Comparison of ENCODE assay signal across 10 mouse cellular contexts in genomic region chr11:117798160-117798541, GRCm38 (mm10). TPM values are rescaled to one million over a fixed set of nuclear protein-coding genes. Genes with fewer than 3 reads are reported as not detected.
DNase-seq lines count a peak whose midpoint lies in the region; ATAC-seq and TF ChIP-seq lines count a peak whose summit lies in the region.
"Had no signal": no experiment of that assay in that cellular context is flagged by ENCODE, and none has a peak within 500 bp of the region (broad histone marks: within the 10 kb centered on the region; RNA-seq: fewer than 3 reads in every experiment).

No protein-coding gene starts in this region.

- H3K4me2 ChIP-seq in kidney, embryonic 16.5 days (replicated peaks; ENCODE audit: low read depth, low read length) = no peak overlapping the region
- H3K4me2 ChIP-seq in kidney, embryonic 15.5 days = no peak overlapping the region
- H3K4me2 ChIP-seq in forebrain, embryonic 15.5 days (replicated peaks) = no peak overlapping the region
- H3K4me2 ChIP-seq: hindbrain, embryonic 12.5 days; midbrain, embryonic 12.5 days had no signal

- H3K36me3 ChIP-seq in kidney, embryonic 16.5 days (ENCODE audit: insufficient read depth, low read length) = no peaks in the 10 kb centered on the region
- H3K36me3 ChIP-seq in G1E (replicated peaks) = peaks cover 23% of the 10 kb centered on the region
- no peaks in the 10 kb centered on the region for H3K36me3 ChIP-seq in kidney, embryonic 15.5 days
- H3K36me3 ChIP-seq in forebrain, embryonic 15.5 days = no peaks in the 10 kb centered on the region
- H3K36me3 ChIP-seq: hindbrain, embryonic 12.5 days; midbrain, embryonic 12.5 days had no signal

- intact Hi-C loops in gastrocnemius, adult 2 months (cut with DNase I) = no loop called here

- 34% methylated on average over 2 of the region's 2 CpGs for WGBS in kidney, embryonic 16.5 days
- WGBS in kidney, embryonic 15.5 days = 25% methylated on average over 2 of the region's 2 CpGs
- WGBS in forebrain, embryonic 15.5 days = 68% methylated on average over 2 of the region's 2 CpGs

- ATAC-seq in kidney, embryonic 16.5 days (ENCODE audit: low FRiP score, low TSS enrichment) = 0 out of 2 replicates have a peak, but pooled peaks have one; percentile 8
- peak; percentile 68 for ATAC-seq in G1E (ENCODE audit: extremely low read depth, insufficient number of reproducible peaks, low FRiP score, poor library complexity, severe bottlenecking)
- ATAC-seq in inflammation-experienced regulatory T-cells, adult 6 months = peak; percentile 68
- no peak for ATAC-seq in kidney, embryonic 15.5 days (replicated peaks; ENCODE audit: low FRiP score)
- ATAC-seq in forebrain, embryonic 15.5 days (replicated peaks) = no peak

- H3K9ac ChIP-seq in kidney, embryonic 16.5 days (replicated peaks; ENCODE audit: low read length) = 0 out of 2 replicates have a peak overlapping the region, but pooled peaks have one; percentile 26
- no peak overlapping the region for H3K9ac ChIP-seq in kidney, embryonic 15.5 days
- H3K9ac ChIP-seq in forebrain, embryonic 15.5 days (replicated peaks) = no peak overlapping the region
- H3K9ac ChIP-seq: hindbrain, embryonic 12.5 days; midbrain, embryonic 12.5 days had no signal

- no peaks in the 10 kb centered on the region for H3K9me3 ChIP-seq in kidney, embryonic 16.5 days (ENCODE audit: low read length)
- H3K9me3 ChIP-seq in G1E (replicated peaks) = no peaks in the 10 kb centered on the region
- no peaks in the 10 kb centered on the region for H3K9me3 ChIP-seq in kidney, embryonic 15.5 days (replicated peaks)
- H3K9me3 ChIP-seq in forebrain, embryonic 15.5 days = no peaks in the 10 kb centered on the region
- H3K9me3 ChIP-seq: hindbrain, embryonic 12.5 days; midbrain, embryonic 12.5 days had no signal

- no peak overlapping the region for H3K27ac ChIP-seq in kidney, embryonic 16.5 days (ENCODE audit: low read length)
- H3K27ac ChIP-seq in kidney, embryonic 15.5 days = no peak overlapping the region
- no peak overlapping the region for H3K27ac ChIP-seq in gastrocnemius, adult 2 months
- H3K27ac ChIP-seq in forebrain, embryonic 15.5 days (replicated peaks) = no peak overlapping the region
- H3K27ac ChIP-seq: hindbrain, embryonic 12.5 days; midbrain, embryonic 12.5 days had no signal

- DNase-seq in kidney, adult 11 months = no peak
- peak; percentile 73 for DNase-seq in G1E (ENCODE audit: low spot score)
- peak; percentile 37 to 72 for DNase-seq in natural killer cell, adult 2 months (ENCODE audit: low spot score in 2 of 2)
- no peak for DNase-seq in gastrocnemius, adult 2 months

- H3K4me3 ChIP-seq in kidney, embryonic 16.5 days (ENCODE audit: low read length) = no peak overlapping the region
- H3K4me3 ChIP-seq in G1E (ENCODE audit: low read depth, low read length) = peak overlapping the region; percentile 66
- no peak overlapping the region for H3K4me3 ChIP-seq in kidney, embryonic 15.5 days (replicated peaks)
- H3K4me3 ChIP-seq in gastrocnemius, adult 2 months = no peak overlapping the region
- no peak overlapping the region for H3K4me3 ChIP-seq in forebrain, embryonic 15.5 days
- H3K4me3 ChIP-seq: hindbrain, embryonic 12.5 days; midbrain, embryonic 12.5 days had no signal

- no peak for TF ChIP-seq CTCF in G1E (IDR thresholded peaks at IDR 0.05; ENCODE audit: low read depth, low read length)
- TF ChIP-seq CTCF in gastrocnemius, adult 2 months (IDR thresholded peaks at IDR 0.05) = no peak

- H3K4me1 ChIP-seq in kidney, embryonic 16.5 days (ENCODE audit: insufficient read depth, low read length) = peaks cover 13% of the 10 kb centered on the region
- H3K4me1 ChIP-seq in G1E (ENCODE audit: insufficient read depth, low read depth, low read length) = peaks cover 77% of the 10 kb centered on the region
- peaks cover 23% of the 10 kb centered on the region for H3K4me1 ChIP-seq in kidney, embryonic 15.5 days
- no peaks in the 10 kb centered on the region for H3K4me1 ChIP-seq in forebrain, embryonic 15.5 days
- H3K4me1 ChIP-seq: hindbrain, embryonic 12.5 days had no signal

- no peaks in the 10 kb centered on the region for H3K27me3 ChIP-seq in kidney, embryonic 16.5 days (ENCODE audit: insufficient read depth, low read length)
- no peaks in the 10 kb centered on the region for H3K27me3 ChIP-seq in G1E (ENCODE audit: insufficient read depth, low read length)
- no peaks in the 10 kb centered on the region for H3K27me3 ChIP-seq in kidney, embryonic 15.5 days
- H3K27me3 ChIP-seq in forebrain, embryonic 15.5 days = no peaks in the 10 kb centered on the region
- H3K27me3 ChIP-seq: hindbrain, embryonic 12.5 days had no signal

RNA-seq across cellular contexts. Expression of gene 6030468B19Rik, which starts 0.7 kb away (rescaled TPM):
- 0.33 and 0.54 TPM in 2 replicates for polyA plus RNA-seq in kidney, embryonic 16.5 days (2015; fragmentation: Nextera tagmentation; extraction: Ambion mirVana)
- total RNA-seq in G1E (2014; fragmentation: Nextera tagmentation) (5.0 and 20.9 TPM in 2 replicates), G1E (2017) (3.3 and 4.2 TPM in 2 replicates)
- polyA plus RNA-seq in G1E (2012) = 10.3 and 11.7 TPM in 2 replicates
- polyA plus RNA-seq in inflammation-experienced regulatory T-cells, adult 6 months (2017; shearing (Covaris generic)) = 1 to 10 TPM in 2 of 3 experiments, under 1 TPM in 1; 0.57 to 1.3 (median 1.3) TPM
- 0.36 and 1.7 TPM in 2 replicates for polyA plus RNA-seq in kidney, embryonic 15.5 days (2015; fragmentation: Nextera tagmentation; extraction: Ambion mirVana)
- total RNA-seq in gastrocnemius, adult 2 months (2021) = not detected
- 0.18 TPM in 1 of 2 replicates, not detected in the other for polyA plus RNA-seq in forebrain, embryonic 15.5 days (2015; fragmentation: Nextera tagmentation; extraction: Ambion mirVana)

RNA-seq across cellular contexts. Expression of gene Gm20708, which starts 11.3 kb away (rescaled TPM):
- polyA plus RNA-seq in kidney, embryonic 16.5 days (2015; fragmentation: Nextera tagmentation; extraction: Ambion mirVana) = 0.26 and 0.44 TPM in 2 replicates
- 8.7 TPM in 2 replicates for total RNA-seq in G1E (2014; fragmentation: Nextera tagmentation)
- 0.29 TPM in 1 of 2 replicates, not detected in the other for total RNA-seq in G1E (2017)
- 0.07 and 0.09 TPM in 2 replicates for polyA plus RNA-seq in G1E (2012)
- 1 to 10 TPM; 3.1 to 5.0 (median 4.9) TPM for polyA plus RNA-seq in inflammation-experienced regulatory T-cells, adult 6 months (2017; shearing (Covaris generic))
- 0.54 and 0.91 TPM in 2 replicates for polyA plus RNA-seq in kidney, embryonic 15.5 days (2015; fragmentation: Nextera tagmentation; extraction: Ambion mirVana)
- 1 to 10 TPM in 1 of 2 experiments, under 1 TPM in 1; 0.86 to 1.6 TPM for total RNA-seq in gastrocnemius, adult 2 months (2021)
- 0.72 and 0.79 TPM in 2 replicates for polyA plus RNA-seq in forebrain, embryonic 15.5 days (2015; fragmentation: Nextera tagmentation; extraction: Ambion mirVana)

RNA-seq across cellular contexts. Expression of gene Syngr2, which starts 11.3 kb away (rescaled TPM):
- 93.2 and 106 TPM in 2 replicates for polyA plus RNA-seq in kidney, embryonic 16.5 days (2015; fragmentation: Nextera tagmentation; extraction: Ambion mirVana)
- 221 and 236 TPM in 2 replicates for total RNA-seq in G1E (2014; fragmentation: Nextera tagmentation)
- 95.8 and 105 TPM in 2 replicates for total RNA-seq in G1E (2017)
- polyA plus RNA-seq in G1E (2012) = 189 and 211 TPM in 2 replicates
- 100 to 1,000 TPM in 1 of 3 experiments, 10 to 100 TPM in 2; 86.3 to 118 (median 89.8) TPM for polyA plus RNA-seq in inflammation-experienced regulatory T-cells, adult 6 months (2017; shearing (Covaris generic))
- 78.0 and 80.5 TPM in 2 replicates for polyA plus RNA-seq in kidney, embryonic 15.5 days (2015; fragmentation: Nextera tagmentation; extraction: Ambion mirVana)
- total RNA-seq in gastrocnemius, adult 2 months (2021) = 100 to 1,000 TPM; 169 to 173 TPM
- polyA plus RNA-seq in forebrain, embryonic 15.5 days (2015; fragmentation: Nextera tagmentation; extraction: Ambion mirVana) = 12.3 and 12.6 TPM in 2 replicates

RNA-seq across cellular contexts. Expression of gene Tmc6, which starts 16.2 kb away (rescaled TPM):
- 47.9 and 50.5 TPM in 2 replicates for polyA plus RNA-seq in kidney, embryonic 16.5 days (2015; fragmentation: Nextera tagmentation; extraction: Ambion mirVana)
- total RNA-seq in G1E (2014; fragmentation: Nextera tagmentation) (16.5 and 27.3 TPM in 2 replicates), G1E (2017) (9.6 and 12.2 TPM in 2 replicates)
- 25.3 and 32.3 TPM in 2 replicates for polyA plus RNA-seq in G1E (2012)
- 100 to 1,000 TPM in 2 of 3 experiments, 10 to 100 TPM in 1; 90.7 to 159 (median 116) TPM for polyA plus RNA-seq in inflammation-experienced regulatory T-cells, adult 6 months (2017; shearing (Covaris generic))
- 36.2 and 37.5 TPM in 2 replicates for polyA plus RNA-seq in kidney, embryonic 15.5 days (2015; fragmentation: Nextera tagmentation; extraction: Ambion mirVana)
- total RNA-seq in gastrocnemius, adult 2 months (2021) = 1 to 10 TPM; 4.3 to 4.5 TPM
- polyA plus RNA-seq in forebrain, embryonic 15.5 days (2015; fragmentation: Nextera tagmentation; extraction: Ambion mirVana) = 1.9 and 2.6 TPM in 2 replicates

RNA-seq across cellular contexts. Expression of gene Tmc8, which starts 16.3 kb away (rescaled TPM):
- 3.6 TPM in 2 replicates for polyA plus RNA-seq in kidney, embryonic 16.5 days (2015; fragmentation: Nextera tagmentation; extraction: Ambion mirVana)
- total RNA-seq in G1E (2014; fragmentation: Nextera tagmentation) (8.5 and 43.8 TPM in 2 replicates), G1E (2017) (3.4 and 4.6 TPM in 2 replicates)
- 18.5 and 26.9 TPM in 2 replicates for polyA plus RNA-seq in G1E (2012)
- 10 to 100 TPM; 32.9 to 40.0 (median 39.0) TPM for polyA plus RNA-seq in inflammation-experienced regulatory T-cells, adult 6 months (2017; shearing (Covaris generic))
- 2.7 and 3.6 TPM in 2 replicates for polyA plus RNA-seq in kidney, embryonic 15.5 days (2015; fragmentation: Nextera tagmentation; extraction: Ambion mirVana)
- total RNA-seq in gastrocnemius, adult 2 months (2021) = 1 to 10 TPM; 1.0 TPM
- 0.43 and 0.45 TPM in 2 replicates for polyA plus RNA-seq in forebrain, embryonic 15.5 days (2015; fragmentation: Nextera tagmentation; extraction: Ambion mirVana)

Comparison
In these comparisons a context has a peak if more than half of its experiments do, and no peak if none do; other contexts are left out.
1. ATAC-seq: peak in kidney, embryonic 16.5 days (single experiment), G1E (single experiment) and inflammation-experienced regulatory T-cells, adult 6 months (single experiment); none in kidney, embryonic 15.5 days (single experiment) and forebrain, embryonic 15.5 days (single experiment).
2. DNase-seq: peak in G1E (single experiment) and natural killer cell, adult 2 months (2 of 2); none in kidney, adult 11 months (single experiment) and gastrocnemius, adult 2 months (single experiment).